Mouse (Mus musculus): ENCODE measurements around the gene Syt17. TPM values are rescaled to one million over a fixed set of nuclear protein-coding genes. Genes with fewer than 3 reads are reported as not detected.

Syt17 gene
- polyA plus RNA-seq, 1 experiment from 2014 or later, result 13.6 TPM

DNA sequence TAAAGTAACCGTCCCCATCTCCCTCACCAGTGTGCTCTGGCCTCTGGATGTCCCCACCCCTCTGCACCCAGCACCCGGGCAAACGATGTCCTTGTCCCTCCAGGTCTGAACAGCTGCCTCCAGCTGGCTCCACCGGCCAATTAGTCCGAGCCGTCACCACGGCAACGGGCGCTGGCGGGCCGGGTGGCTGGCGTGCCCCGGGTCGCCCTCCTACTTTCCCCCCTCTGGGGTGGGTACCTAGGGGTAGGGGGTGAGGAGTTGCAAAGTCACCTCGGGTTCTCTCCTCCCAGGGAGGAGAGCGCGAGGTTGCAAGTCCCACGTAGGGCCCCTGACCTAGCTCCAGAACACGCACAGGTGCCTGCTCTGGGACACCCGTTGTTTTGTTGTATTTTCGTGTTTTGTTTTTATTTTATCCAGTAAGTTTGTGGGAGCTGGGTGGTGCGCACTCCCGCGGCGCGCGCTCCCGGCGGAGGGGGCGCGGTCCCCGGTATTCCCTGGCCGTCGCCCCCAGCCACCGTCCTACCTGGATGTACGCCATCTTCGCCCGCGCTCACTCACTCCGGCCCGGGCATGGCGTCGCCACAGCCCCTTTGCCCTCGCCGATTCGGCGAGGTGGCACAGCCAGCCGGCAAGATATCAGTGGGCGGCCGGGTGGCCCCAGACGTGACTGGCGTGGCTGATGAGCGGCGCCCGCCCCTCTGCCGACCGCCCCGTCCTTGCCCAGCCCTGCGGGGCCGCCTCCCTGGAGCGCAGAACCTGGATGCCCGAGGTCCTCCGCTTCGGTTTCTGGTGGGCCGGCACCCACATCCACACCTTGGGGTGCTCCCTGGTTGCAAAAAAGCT is 510 bp downstream of the Syt17 start:
- H3K9me3 ChIP-seq (replicated peaks; ENCODE audit: low read length), result no peaks in the 10 kb centered on the region
- DNase-seq (ENCODE audit: low spot score) (peak; percentile 40), ATAC-seq (replicated peaks; ENCODE audit: low FRiP score, low read depth) (peak; percentile 60)
- peak overlapping the region; percentile 68; the same call in 1 of the 2 replicates for H3K27ac ChIP-seq
- no peaks in the 10 kb centered on the region for H3K36me3 ChIP-seq (ENCODE audit: insufficient read depth, low read length)
- H3K4me3 ChIP-seq (replicated peaks; ENCODE audit: low read depth, low read length), result peak overlapping the region; percentile 64
- no peak for TF ChIP-seq CTCF (IDR thresholded peaks at IDR 0.05; ENCODE audit: low read depth)
- no peaks in the 10 kb centered on the region for H3K27me3 ChIP-seq (ENCODE audit: insufficient read depth, low read length)
- H3K4me1 ChIP-seq (replicated peaks; ENCODE audit: insufficient read depth, low read length), result peaks cover 12% of the 10 kb centered on the region; the same call in 1 of the 2 replicates
- H3K9ac ChIP-seq (ENCODE audit: low read depth, low read length), result peak overlapping the region; percentile 55
- peak overlapping the region; percentile 93 for H3K4me2 ChIP-seq (ENCODE audit: low read length)
- under 1% methylated on average over 65 of the region's 65 CpGs for WGBS

DNA sequence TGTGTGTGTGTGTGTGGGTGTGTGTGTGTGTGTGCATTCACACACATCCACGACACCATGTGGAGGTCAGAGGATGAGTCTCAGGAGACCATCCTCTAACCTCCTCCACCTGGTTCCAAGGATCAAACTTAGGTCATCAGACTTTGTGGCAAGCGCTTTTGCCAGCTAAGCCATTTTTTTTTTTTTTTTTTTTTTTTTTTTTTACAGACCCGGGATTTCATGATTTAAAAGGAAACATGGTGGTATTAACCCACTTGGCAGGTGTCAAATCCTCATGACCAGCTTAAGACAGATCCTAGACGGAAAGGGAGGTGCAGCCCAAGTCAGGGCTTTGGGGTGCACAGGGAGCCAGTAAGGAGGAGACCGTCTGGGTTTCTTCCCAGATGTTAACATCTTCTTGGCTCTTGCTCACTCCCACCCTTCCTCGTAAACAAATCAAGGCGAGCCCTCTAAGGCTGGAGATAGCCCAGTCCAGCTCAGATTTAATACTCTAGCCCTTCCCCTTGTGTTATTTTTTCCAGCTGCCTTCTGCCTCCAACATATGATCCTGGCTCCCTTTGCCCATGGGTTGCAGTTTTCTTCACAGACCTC is 4.0 kb downstream of the Syt17 start:
- Histone ChIP-seq H3K4me3 (replicated peaks; ENCODE audit: low read depth, low read length) (no peak overlapping the region), H3K4me1 (replicated peaks; ENCODE audit: insufficient read depth, low read length) (peaks cover 12% of the 10 kb centered on the region; the same call in 1 of the 2 replicates), H3K4me2 (ENCODE audit: low read length) (no peak overlapping the region), H3K9ac (ENCODE audit: low read depth, low read length) (no peak overlapping the region), H3K9me3 (replicated peaks; ENCODE audit: low read length) (no peaks in the 10 kb centered on the region), H3K36me3 (ENCODE audit: insufficient read depth, low read length) (no peaks in the 10 kb centered on the region), H3K27ac (no peak overlapping the region), H3K27me3 (ENCODE audit: insufficient read depth, low read length) (no peaks in the 10 kb centered on the region)
- ATAC-seq (replicated peaks; ENCODE audit: low FRiP score, low read depth) (no peak), DNase-seq (ENCODE audit: low spot score) (no peak)
- 40% methylated on average over 7 of the region's 7 CpGs for WGBS
- no peak for TF ChIP-seq CTCF (IDR thresholded peaks at IDR 0.05; ENCODE audit: low read depth)

DNA sequence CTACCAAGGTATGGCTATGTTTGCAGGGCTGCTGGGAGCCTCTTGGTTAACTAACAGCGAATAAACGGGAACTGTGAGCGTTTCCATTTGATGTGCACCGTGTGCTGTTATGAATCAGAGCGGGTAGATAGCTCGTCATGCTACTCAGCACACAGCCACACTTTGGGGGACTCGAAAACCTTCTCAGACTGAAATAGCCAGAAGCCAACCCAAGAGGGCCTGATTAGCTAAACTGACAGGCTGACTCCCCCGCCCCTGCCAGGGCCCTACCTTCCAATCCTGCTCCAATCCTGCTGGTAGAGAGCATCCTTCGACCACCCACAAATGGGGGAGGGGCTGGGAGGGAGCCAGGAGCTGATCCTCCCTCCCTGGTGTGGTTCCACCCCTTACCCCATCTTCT is 4.7 kb downstream of the Syt17 start:
- TF ChIP-seq CTCF (IDR thresholded peaks at IDR 0.05; ENCODE audit: low read depth), result no peak
- Histone ChIP-seq H3K4me3 (replicated peaks; ENCODE audit: low read depth, low read length) (no peak overlapping the region), H3K9me3 (replicated peaks; ENCODE audit: low read length) (no peaks in the 10 kb centered on the region), H3K4me2 (ENCODE audit: low read length) (no peak overlapping the region), H3K4me1 (replicated peaks; ENCODE audit: insufficient read depth, low read length) (peaks cover 12% of the 10 kb centered on the region; the same call in 1 of the 2 replicates), H3K27me3 (ENCODE audit: insufficient read depth, low read length) (no peaks in the 10 kb centered on the region), H3K27ac (no peak overlapping the region), H3K36me3 (ENCODE audit: insufficient read depth, low read length) (no peaks in the 10 kb centered on the region), H3K9ac (ENCODE audit: low read depth, low read length) (no peak overlapping the region)
- ATAC-seq (replicated peaks; ENCODE audit: low FRiP score, low read depth) (no peak), DNase-seq (ENCODE audit: low spot score) (no peak)
- WGBS, result 9% methylated on average over 9 of the region's 9 CpGs

DNA sequence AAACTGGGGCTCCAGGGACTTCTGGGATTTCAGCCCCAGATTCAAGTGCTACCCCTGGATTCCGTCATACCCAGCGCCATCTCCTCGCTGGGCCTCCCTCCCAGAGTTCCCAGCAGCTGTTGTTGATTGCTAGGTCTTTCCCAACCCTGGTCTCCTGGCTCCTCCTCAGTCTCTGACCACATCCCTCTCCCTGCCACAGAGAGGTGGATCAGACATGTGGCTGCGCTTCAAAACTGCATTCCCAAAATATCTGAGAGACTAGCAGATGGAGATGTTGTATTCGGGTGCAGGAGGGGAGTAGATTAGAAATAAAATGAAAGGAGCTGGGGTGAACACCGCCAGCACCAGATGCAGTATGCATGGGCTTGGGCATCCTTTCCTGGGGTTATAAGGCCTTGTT is 6.5 kb downstream of the Syt17 start:
- Histone ChIP-seq H3K9ac (ENCODE audit: low read depth, low read length) (no peak overlapping the region), H3K27me3 (ENCODE audit: insufficient read depth, low read length) (no peaks in the 10 kb centered on the region), H3K4me3 (replicated peaks; ENCODE audit: low read depth, low read length) (no peak overlapping the region), H3K27ac (no peak overlapping the region), H3K36me3 (ENCODE audit: insufficient read depth, low read length) (no peaks in the 10 kb centered on the region), H3K4me2 (ENCODE audit: low read length) (no peak overlapping the region), H3K9me3 (replicated peaks; ENCODE audit: low read length) (no peaks in the 10 kb centered on the region), H3K4me1 (replicated peaks; ENCODE audit: insufficient read depth, low read length) (peaks cover 6% of the 10 kb centered on the region; the same call in 1 of the 2 replicates)
- WGBS, result 81% methylated on average over 6 of the region's 6 CpGs
- DNase-seq (ENCODE audit: low spot score) (no peak), ATAC-seq (replicated peaks; ENCODE audit: low FRiP score, low read depth) (no peak)
- no peak for TF ChIP-seq CTCF (IDR thresholded peaks at IDR 0.05; ENCODE audit: low read depth)

DNA sequence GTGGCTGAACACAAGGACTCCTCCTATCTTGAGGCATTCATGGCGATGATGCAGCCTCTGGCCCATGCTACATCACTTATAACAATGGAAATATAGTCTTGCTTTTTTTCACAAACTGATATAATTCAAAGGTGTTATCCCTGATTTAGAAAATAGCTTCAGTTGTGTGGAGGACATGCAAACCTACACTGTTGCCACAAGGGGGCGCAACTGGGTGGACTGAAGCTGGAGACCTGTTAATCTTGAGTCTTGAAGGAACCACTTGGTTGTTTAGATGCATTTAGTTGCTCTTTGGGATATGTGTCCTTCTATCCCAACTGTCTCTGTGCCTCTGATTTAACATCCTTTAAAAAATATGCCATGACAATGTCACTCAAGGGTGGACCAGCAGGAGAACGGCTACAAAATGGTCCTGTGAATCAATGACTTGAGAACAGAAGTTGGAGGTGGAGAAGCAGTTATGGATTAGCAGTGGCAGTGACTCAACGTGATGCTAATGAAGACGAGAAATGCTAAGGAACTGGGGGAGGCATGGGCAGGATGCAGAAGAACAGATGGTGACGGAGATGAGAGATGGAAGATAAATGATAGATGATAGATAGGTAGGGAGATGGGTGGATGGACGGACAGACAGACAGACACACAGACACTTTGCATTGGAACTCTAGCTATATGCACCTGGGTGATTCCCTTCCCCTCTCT is 10.8 kb downstream of the Syt17 start:
- no peaks in the 10 kb centered on the region for H3K36me3 ChIP-seq (ENCODE audit: insufficient read depth, low read length)

DNA sequence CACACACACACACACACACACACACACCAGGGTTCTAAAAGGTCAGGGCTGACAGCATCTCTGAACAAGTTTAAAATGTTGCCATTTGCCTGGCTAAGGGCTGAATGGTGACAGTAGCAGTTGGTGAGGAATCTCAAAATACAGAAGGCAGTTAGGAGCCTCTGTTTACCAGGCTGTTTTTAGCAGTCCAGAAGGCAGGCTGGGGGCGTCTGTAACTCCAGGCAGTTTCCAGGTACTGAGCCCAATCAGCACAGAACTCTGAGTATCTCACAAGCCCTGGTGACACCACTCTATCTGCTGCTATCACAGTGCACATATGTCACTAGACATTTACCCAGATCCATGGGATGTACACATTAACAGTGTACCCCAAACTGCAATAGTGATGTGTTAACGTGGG is 19.1 kb downstream of the Syt17 start:
- DNase-seq (ENCODE audit: low spot score) (no peak), ATAC-seq (replicated peaks; ENCODE audit: low FRiP score, low read depth) (no peak)
- Histone ChIP-seq H3K36me3 (ENCODE audit: insufficient read depth, low read length) (no peaks in the 10 kb centered on the region), H3K9me3 (replicated peaks; ENCODE audit: low read length) (no peaks in the 10 kb centered on the region), H3K4me2 (ENCODE audit: low read length) (no peak overlapping the region), H3K27me3 (ENCODE audit: insufficient read depth, low read length) (no peaks in the 10 kb centered on the region), H3K4me1 (replicated peaks; ENCODE audit: insufficient read depth, low read length) (no peaks in the 10 kb centered on the region), H3K9ac (ENCODE audit: low read depth, low read length) (no peak overlapping the region), H3K27ac (no peak overlapping the region), H3K4me3 (replicated peaks; ENCODE audit: low read depth, low read length) (no peak overlapping the region)
- TF ChIP-seq CTCF (IDR thresholded peaks at IDR 0.05; ENCODE audit: low read depth), result no peak
- WGBS, result 70% methylated on average over 2 of the region's 2 CpGs

More for the DNA sequence above, 10.8 kb downstream of the Syt17 start:
- H3K4me2 ChIP-seq (ENCODE audit: low read length), result no peak overlapping the region
- ATAC-seq (replicated peaks; ENCODE audit: low FRiP score, low read depth) (no peak), DNase-seq (ENCODE audit: low spot score) (peak; percentile 40)
- TF ChIP-seq CTCF (IDR thresholded peaks at IDR 0.05; ENCODE audit: low read depth), result peak; percentile 78
- H3K4me3 ChIP-seq (replicated peaks; ENCODE audit: low read depth, low read length), result no peak overlapping the region
- 58% methylated on average over 7 of the region's 7 CpGs for WGBS
- no peaks in the 10 kb centered on the region for H3K9me3 ChIP-seq (replicated peaks; ENCODE audit: low read length)
- no peak overlapping the region for H3K27ac ChIP-seq
- H3K27me3 ChIP-seq (ENCODE audit: insufficient read depth, low read length), result no peaks in the 10 kb centered on the region
- no peaks in the 10 kb centered on the region for H3K4me1 ChIP-seq (replicated peaks; ENCODE audit: insufficient read depth, low read length)
- H3K9ac ChIP-seq (ENCODE audit: low read depth, low read length), result no peak overlapping the region
